Mouse (Mus musculus) ovary, adult 18-20 months (tissue): ENCODE data around the gene Marveld1.

ENCODE experiments used
- DNase-seq: peaks from one replicate; pipeline ENCODE4 v3.0.0; 2022; ENCODE audit warnings: low spot score, mixed read lengths

The Marveld1 gene

DNA sequence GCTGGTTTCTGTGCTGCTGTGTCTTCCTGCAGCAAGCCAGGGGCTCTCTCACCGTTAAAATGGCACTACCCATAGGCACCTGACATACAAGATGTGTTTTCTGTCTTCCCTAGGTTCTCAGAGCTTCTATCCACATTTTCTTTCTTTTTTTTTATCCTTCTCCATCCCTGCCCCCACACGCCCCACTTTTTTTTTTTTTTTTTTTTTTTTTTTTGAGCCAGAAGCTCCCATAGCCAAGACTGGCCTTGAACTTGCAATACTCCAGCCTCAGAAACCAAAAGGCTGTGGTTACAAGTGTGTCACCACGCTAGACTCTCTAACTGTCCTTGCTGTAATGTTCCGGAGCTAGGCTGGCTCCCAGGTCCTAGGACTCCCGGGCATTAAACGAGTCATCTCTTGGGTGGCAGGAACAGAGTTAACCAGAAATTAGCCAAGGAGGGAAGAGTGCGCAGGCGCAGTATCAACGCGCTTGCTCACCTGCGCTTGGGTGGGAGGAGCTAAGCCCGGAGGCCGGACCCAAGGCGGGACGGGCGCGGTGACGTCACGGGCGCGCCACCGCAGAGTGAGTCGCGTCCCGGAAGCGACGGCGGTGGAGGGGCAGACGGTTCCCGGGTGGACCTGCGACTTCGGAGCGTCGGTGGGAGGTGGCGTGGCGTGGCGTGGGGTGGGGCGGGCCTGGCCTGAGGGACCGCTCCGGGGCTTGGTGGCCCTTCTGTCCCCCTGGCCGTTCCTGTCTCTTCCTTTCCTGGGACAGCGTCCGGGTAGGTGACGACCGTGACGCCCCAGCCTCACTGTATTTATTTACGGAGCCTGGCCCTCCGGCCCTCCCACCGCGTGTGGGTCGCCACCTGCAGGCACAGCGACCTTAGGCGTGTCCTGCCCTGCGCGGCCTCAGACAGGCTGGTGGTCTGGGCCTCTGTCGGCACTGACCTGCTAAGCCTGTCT, 23.1 kb downstream of the Marveld1 start:
- peak; percentile 87 for DNase-seq

- DNase-seq: no peak
Observed at GRCm38 (mm10) chr19:42176841-42177240, 29.6 kb downstream of the Marveld1 start.

- no peak for DNase-seq
Observed at GRCm38 (mm10) chr19:42177461-42177860, 30.3 kb downstream of the Marveld1 start.

- DNase-seq: no peak
Observed at GRCm38 (mm10) chr19:42179356-42179755, 32.2 kb downstream of the Marveld1 start.

DNA sequence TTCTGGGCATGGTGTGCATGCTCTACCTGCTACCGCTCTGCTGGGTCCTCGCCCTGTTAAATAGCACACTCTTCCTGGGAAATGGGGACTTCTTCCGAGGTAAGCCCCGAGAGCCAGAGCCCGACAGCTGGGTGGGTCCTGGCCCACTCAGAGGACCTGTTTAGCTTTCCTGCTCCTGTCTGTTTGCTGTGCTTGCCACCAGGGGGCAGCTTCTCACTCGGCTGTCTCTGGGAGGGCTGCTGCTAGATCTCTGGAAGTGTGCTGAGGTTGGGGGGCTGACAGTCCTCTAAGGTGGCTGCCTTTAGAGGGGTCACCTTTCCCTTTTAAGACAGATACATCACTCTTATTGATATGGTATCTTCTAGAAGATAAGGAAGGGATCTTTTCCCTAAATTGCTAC, 35.5 kb downstream of the Marveld1 start:
- DNase-seq: no peak

GRCm38 (mm10) chr19:42189735-42190134, 42.5 kb downstream of the Marveld1 start:
- DNase-seq: no peak

DNA sequence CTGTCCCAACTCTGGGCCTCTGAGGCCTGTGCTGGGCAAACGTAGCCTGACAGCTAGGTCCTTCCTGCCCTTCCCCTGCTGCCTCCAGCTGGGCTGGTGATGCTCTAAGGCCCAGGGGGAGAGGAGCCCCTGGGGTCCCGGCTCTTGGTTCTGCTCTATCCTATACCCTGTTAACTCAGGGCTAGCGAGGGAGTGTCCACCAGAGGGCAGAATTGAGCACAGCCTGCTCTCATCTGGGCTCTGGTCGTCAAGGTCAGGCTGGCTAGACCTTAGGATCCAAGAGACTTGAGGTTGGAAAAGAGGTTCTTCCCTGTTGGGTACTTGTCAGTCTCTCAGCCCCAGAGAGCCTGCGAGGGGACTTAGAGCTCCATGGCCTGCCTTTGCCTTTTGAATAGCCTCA, 43.3 kb downstream of the Marveld1 start:
- no peak for DNase-seq

- DNase-seq: no peak
Observed at GRCm38 (mm10) chr19:42193311-42193710, 46.1 kb downstream of the Marveld1 start.

DNA sequence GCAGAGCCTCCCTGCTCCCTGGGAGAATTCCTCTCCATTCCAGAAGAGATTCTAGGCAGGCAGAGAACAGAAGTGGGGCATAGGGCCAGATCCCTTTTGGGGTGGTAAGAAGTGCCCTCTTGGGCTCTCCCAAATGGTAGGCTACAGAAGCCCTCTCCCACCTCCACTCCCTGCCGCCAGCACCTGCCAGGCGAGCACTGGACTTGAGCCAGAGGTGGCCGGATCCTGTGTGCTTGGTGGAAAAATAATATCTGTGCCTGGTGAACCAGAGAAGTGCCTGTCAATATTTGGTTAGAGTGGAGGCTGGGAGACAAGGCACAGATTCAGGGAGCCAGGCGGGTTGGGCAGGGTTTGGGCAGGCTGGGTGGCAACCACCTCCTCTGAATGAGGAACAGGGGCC, 49.2 kb downstream of the Marveld1 start:
- no peak for DNase-seq

DNA sequence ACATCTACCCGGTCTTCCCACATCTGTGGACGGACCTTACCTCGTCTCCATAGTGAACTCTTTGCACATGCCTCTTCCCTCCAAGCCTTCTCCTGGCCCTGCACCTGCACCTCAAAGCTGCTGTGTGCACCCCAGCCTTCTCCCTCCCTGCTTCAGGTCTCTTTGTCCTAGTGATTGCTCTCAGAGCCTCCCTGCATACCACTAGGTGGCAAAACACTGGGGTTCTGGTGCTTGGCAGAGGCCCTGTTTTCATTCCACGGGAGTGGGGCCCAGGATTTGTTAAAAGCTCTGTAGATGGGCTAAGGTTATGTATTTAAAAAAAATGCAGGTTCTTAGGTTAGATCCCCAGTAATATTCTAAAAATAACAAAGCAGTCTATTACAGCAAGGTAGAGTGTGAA, 49.9 kb downstream of the Marveld1 start:
- no peak for DNase-seq

DNA sequence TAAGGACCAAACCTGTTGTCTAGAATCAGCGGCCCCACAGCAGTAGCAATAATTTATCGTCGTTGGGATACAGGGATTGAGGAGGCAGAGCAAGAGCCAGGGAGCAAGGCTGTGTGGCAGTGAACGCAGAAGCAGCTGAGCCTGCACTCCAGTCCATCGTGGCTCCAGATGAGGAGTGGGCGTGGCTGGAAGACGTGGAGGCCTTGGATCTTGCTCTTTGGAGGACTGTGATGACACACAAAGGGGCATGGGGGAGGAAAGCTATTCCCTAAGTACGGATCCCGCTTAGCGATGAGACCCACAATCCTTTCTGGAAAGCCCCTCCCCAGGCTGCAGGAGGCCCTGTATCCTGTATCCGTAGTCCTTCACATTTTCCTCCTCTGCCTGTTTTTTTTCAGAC, 50.8 kb downstream of the Marveld1 start:
- DNase-seq: no peak
